Mouse (Mus musculus) heart, adult 2 months (tissue): ENCODE data around the gene Slc38a4. TPM values are rescaled to one million over a fixed set of nuclear protein-coding genes. Genes with fewer than 3 reads are reported as not detected.

Experiments
- DNase-seq, 2 experiments: peaks; one replicate each; pipeline ENCODE4 v3.0.0; 2021
- H3K27ac ChIP-seq: fragments of 200-600 bp; 2 replicates; pipeline ENCODE4 v1.8.1; 2022
- H3K27me3 ChIP-seq: fragments of 200-500 bp; 2 replicates; pipeline ENCODE4 v1.6.1; 2012; ENCODE audit warnings: mild to moderate bottlenecking, low read length, inconsistent platforms, mixed read lengths; ENCODE audit not compliant: control insufficient read depth, insufficient read depth
- H3K36me3 ChIP-seq: fragments of 200-500 bp; 2 replicates; pipeline ENCODE4 v1.6.1; 2012; ENCODE audit warnings: low read length, inconsistent platforms; ENCODE audit not compliant: control insufficient read depth, insufficient read depth
- H3K4me1 ChIP-seq: fragments of 200-500 bp; 2 replicates; pipeline ENCODE4 v1.6.1; 2011; ENCODE audit warnings: low read length; ENCODE audit not compliant: control insufficient read depth, insufficient read depth
- H3K4me3 ChIP-seq: fragments of 200-600 bp; 2 replicates; pipeline ENCODE4 v1.8.1; 2022
- H3K79me2 ChIP-seq: fragments of 200-500 bp; replicated peaks from 2 replicates; pipeline ENCODE4 v1.6.1; 2012; ENCODE audit warnings: mild to moderate bottlenecking, inconsistent platforms, low read length, moderate library complexity, mixed read lengths; ENCODE audit not compliant: control insufficient read depth, insufficient read depth
- H3K9ac ChIP-seq: fragments of 200-500 bp; 2 replicates; pipeline ENCODE4 v1.6.1; 2012; ENCODE audit warnings: low read depth, mild to moderate bottlenecking, control low read depth, inconsistent platforms, low read length, mixed read lengths
- CTCF ChIP-seq: fragments of 200-600 bp; IDR thresholded peaks from 2 replicates; pipeline ENCODE4 v1.8.1; 2022; ENCODE audit warnings: antibody characterized with exemption, mild to moderate bottlenecking, moderate library complexity
- EP300 ChIP-seq: fragments of 200-500 bp; IDR thresholded peaks from 2 replicates; pipeline ENCODE4 v1.6.1; 2011; ENCODE audit warnings: low read depth, low read length, control low read depth; ENCODE audit not compliant: insufficient read depth
- POLR2A ChIP-seq: fragments of 200-500 bp; IDR thresholded peaks from 2 replicates; pipeline ENCODE4 v1.6.1; 2011; ENCODE audit warnings: mild to moderate bottlenecking, low read depth, low read length, control low read depth; ENCODE audit not compliant: insufficient read depth
- WGBS: fragments of 180-500 bp; shearing (Covaris S2); methylation state at CpG from one replicate; pipeline ENCODE4 v1.1.7; 2018; 5-methylcytosine and 5-hydroxymethylcytosine counted together
- intact Hi-C: fragments of 180-260 bp; cut with DNase I; formaldehyde crosslinking; loops from one replicate; pipeline ENCODE4 v1.15.1; 2025
- polyA plus RNA-seq: library from polyadenylated mRNA; depleted of rRNA; stranded (reverse); fragments of >200 nt; gene quantifications from 2 replicates; pipeline ENCODE4 v1.2.3, GENCODE M21; 2012
- total RNA-seq, 2 experiments: library from RNA; stranded (reverse); gene quantifications; 2 replicates each; pipeline ENCODE4 v1.2.3; 2021

The Slc38a4 gene
- total and polyA plus RNA-seq, 3 experiments = 5.4 to 7.8 (median 6.0) TPM

DNA sequence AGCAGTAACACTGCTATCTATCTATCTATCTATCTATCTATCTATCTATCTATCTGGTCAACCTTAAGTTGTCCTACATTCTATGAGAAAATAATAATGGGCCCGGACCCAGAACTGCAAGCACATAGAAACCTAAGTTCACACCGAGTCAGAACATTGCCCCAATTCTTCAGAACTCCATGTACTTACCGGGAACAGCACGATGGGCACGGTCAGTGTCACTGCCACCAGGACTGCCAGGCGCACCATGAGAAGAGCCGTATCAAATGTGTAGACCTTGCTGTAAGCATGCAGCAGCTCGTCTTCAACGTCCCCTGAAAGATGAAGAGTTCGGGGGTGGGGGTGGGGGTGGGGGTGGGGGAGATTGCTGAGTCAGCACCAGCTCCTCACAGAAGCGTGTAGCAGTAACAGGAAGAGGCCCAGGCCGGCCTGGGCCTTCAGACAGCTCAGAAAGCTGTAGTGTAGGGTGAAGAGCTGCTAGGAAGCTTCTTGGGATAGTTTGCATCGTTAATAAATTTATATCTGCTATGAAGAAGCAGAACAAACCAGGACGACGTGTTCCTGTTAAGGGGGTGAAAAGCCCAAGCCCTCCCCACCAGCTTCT, 50.0 kb downstream of the Slc38a4 start:
- intact Hi-C loops = loop anchor here (5.0 kb wide), 1 partner anchor 42 kb away; no protein-coding TSS in a partner anchor
- DNase-seq = no peak
- no peaks in the 10 kb centered on the region; the same call in none of the 2 replicates for H3K36me3 ChIP-seq
- peaks cover 4% of the 10 kb centered on the region for H3K4me1 ChIP-seq
- no peak overlapping the region for H3K9ac ChIP-seq
- TF ChIP-seq EP300 = no peak
- no peak for TF ChIP-seq CTCF
- no peak for TF ChIP-seq POLR2A
- H3K27ac ChIP-seq = no peak overlapping the region
- 78% methylated on average over 15 of the region's 15 CpGs for whole genome bisulfite sequencing
- H3K27me3 ChIP-seq = no peaks in the 10 kb centered on the region
- H3K79me2 ChIP-seq = no peaks in the 10 kb centered on the region
- H3K4me3 ChIP-seq = no peak overlapping the region

DNA sequence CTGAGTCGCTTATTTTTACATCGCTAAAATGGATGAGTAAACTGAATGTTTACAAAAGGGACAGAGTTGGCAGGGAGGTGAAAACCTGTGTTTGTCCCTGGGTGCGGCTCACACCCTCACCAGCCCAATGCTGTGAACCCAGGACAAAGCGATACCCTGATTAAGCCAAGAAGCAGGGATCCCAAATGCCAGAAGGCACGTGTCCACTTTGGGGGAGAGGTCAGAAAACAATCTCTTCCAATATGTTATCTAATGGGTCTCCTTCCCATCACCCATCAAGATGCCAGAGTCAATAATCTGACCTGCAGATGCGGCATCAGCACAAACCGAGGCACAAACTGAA, 51.3 kb downstream of the Slc38a4 start:
- Histone ChIP-seq H3K4me3 (no peak overlapping the region), H3K4me1 (peaks cover 4% of the 10 kb centered on the region), H3K79me2 (no peaks in the 10 kb centered on the region), H3K9ac (peak overlapping the region; percentile 9; the same call in 1 of the 2 replicates), H3K27ac (peak overlapping the region; percentile 81), H3K36me3 (no peaks in the 10 kb centered on the region; the same call in none of the 2 replicates), H3K27me3 (no peaks in the 10 kb centered on the region)
- TF ChIP-seq POLR2A (no peak), EP300 (no peak), CTCF (no peak)
- DNase-seq = no peak
- WGBS = 41% methylated on average over 7 of the region's 7 CpGs
- intact Hi-C loops = no loop called here

DNA sequence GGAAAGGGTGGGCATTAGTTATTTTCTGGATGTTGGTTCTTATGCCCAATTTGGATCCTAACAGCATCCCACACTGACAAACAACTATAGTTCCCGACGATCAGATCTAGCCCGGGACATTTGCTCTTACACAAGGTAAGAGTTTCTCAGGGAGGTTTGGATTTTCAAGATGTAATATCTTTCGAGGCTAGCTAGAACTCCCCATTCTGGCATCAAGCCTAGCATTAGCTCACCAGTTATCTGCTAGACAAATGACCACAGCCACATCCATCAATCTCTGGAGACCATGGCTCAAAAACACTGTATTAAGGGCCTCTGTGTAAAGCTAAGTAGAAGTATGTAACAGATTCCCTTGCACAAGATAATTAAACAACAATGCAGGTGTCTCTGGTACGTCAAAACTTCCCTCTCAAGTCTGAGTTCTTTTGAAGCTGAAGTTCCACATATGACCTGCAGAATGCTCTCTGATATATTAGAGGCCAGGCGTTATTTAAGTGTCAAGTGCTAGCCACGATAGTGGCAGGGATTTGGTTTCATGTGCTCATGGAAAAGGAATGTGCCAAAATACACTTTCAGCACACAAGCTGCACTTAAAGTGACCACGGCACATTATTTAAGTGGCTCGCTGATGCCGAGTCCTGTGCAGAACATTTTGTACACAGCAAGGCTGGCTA, 51.8 kb downstream of the Slc38a4 start:
- TF ChIP-seq EP300 = peak; percentile 57; the same call in 1 of the 2 replicates
- TF ChIP-seq CTCF = peak; percentile 57
- no peak for TF ChIP-seq POLR2A
- intact Hi-C loops = loop anchor here (2.0 kb wide), 1 partner anchor 99 kb away; no protein-coding TSS in a partner anchor
- no peaks in the 10 kb centered on the region for H3K27me3 ChIP-seq
- WGBS = 24% methylated on average over 10 of the region's 10 CpGs
- no peaks in the 10 kb centered on the region; the same call in none of the 2 replicates for H3K36me3 ChIP-seq
- DNase-seq = peak in 1 of 2 experiments; percentile 60
- H3K9ac ChIP-seq = peak overlapping the region; percentile 9
- H3K4me1 ChIP-seq = peaks cover 4% of the 10 kb centered on the region
- H3K4me3 ChIP-seq = no peak overlapping the region
- peak overlapping the region; percentile 81 for H3K27ac ChIP-seq
- H3K79me2 ChIP-seq = no peaks in the 10 kb centered on the region

DNA sequence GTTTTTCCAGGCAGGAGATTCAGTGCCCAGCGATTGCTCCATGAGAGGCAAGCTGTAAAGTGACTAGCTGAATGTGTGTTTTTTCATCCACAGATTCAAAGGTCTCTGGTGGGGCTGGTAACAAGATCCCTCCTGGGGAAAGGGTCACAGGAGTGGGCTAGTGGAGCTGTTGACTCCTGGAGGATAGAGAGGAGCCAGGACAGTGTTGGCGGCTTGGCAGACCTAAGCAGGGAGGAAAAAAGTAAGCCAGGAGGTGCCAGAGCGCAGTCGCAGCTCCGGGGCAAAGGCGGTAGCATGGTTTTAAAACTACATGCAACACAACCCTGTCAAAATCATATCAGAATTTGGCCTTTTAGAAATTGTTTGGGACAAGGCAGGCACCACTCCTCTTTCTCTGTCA, 52.6 kb downstream of the Slc38a4 start:
- Histone ChIP-seq H3K9ac (no peak overlapping the region), H3K4me3 (no peak overlapping the region), H3K79me2 (no peaks in the 10 kb centered on the region), H3K27me3 (no peaks in the 10 kb centered on the region), H3K4me1 (peaks cover 4% of the 10 kb centered on the region), H3K27ac (peak overlapping the region; percentile 81), H3K36me3 (no peaks in the 10 kb centered on the region; the same call in none of the 2 replicates)
- intact Hi-C loops = loop anchor here (2.0 kb wide), 1 partner anchor 100 kb away; no protein-coding TSS in a partner anchor
- peak in 1 of 2 experiments; percentile 27 for DNase-seq
- 48% methylated on average over 6 of the region's 6 CpGs for WGBS
- TF ChIP-seq CTCF (no peak), EP300 (no peak), POLR2A (no peak)

DNA sequence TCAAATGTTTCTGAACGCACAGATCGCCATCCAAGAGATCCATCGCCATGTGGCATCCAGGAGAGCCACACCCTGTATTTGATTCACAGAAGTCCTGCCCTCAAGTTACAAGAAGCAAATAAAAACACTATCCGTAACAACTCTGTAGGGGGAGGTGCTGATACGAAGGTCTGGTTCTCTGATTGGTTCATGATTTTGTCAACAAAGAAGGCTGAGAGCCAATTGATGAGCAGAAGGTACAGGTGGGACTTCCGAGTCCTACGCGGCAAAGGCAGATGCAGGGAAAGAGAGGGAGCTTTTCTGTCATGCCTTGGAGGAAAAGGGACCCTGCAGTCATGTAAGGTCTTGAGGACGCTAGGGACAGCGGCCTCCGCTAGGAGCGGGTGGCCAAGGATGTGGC, 53.0 kb downstream of the Slc38a4 start:
- Histone ChIP-seq H3K79me2 (no peaks in the 10 kb centered on the region), H3K4me3 (no peak overlapping the region), H3K27me3 (no peaks in the 10 kb centered on the region), H3K4me1 (peaks cover 4% of the 10 kb centered on the region), H3K36me3 (no peaks in the 10 kb centered on the region; the same call in none of the 2 replicates), H3K9ac (no peak overlapping the region), H3K27ac (peak overlapping the region; percentile 81)
- TF ChIP-seq EP300 (no peak), CTCF (no peak), POLR2A (no peak)
- no peak for DNase-seq
- intact Hi-C loops = loop anchor here (2.0 kb wide), 1 partner anchor 100 kb away; no protein-coding TSS in a partner anchor
- 90% methylated on average over 12 of the region's 12 CpGs for WGBS

DNA sequence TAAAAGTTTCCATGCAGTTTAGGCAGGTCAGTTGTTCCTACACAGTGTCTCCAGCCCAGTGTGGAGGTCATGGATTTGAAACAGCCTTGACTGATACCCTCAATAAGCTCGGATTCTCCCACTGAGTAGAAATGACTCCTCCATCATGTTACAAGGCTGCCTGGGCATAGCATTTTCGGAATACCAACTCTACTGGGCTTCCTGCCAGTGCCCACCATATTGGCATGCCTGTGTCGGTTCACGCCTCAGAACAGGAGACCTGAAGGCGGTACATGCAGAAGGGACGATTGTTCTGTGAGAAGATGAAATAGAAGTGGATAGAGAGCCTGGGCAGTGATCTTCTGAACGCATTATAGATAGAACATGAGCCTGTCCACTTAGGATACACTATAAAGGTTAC, 53.9 kb downstream of the Slc38a4 start:
- H3K9ac ChIP-seq = no peak overlapping the region
- no peak for TF ChIP-seq CTCF
- no peak for TF ChIP-seq POLR2A
- no peak for TF ChIP-seq EP300
- no peaks in the 10 kb centered on the region for H3K79me2 ChIP-seq
- intact Hi-C loops = loop anchor here (2.0 kb wide), 1 partner anchor 101 kb away; no protein-coding TSS in a partner anchor
- WGBS = 67% methylated on average over 7 of the region's 7 CpGs
- H3K27me3 ChIP-seq = no peaks in the 10 kb centered on the region
- no peak overlapping the region for H3K27ac ChIP-seq
- H3K4me1 ChIP-seq = peaks cover 4% of the 10 kb centered on the region
- H3K36me3 ChIP-seq = no peaks in the 10 kb centered on the region; the same call in none of the 2 replicates
- no peak for DNase-seq
- H3K4me3 ChIP-seq = no peak overlapping the region
